Mouse (Mus musculus) liver, embryonic 18 days (tissue): ENCODE results near the gene Gm8281. TPM values are rescaled to one million over a fixed set of nuclear protein-coding genes. Genes with fewer than 3 reads are reported as not detected.

Source experiments
- polyA plus RNA-seq: library from polyadenylated mRNA; depleted of rRNA; stranded (reverse); fragments of >200 nt; gene quantifications from 2 replicates; pipeline ENCODE4 v1.2.3, GENCODE M21; 2012; rRNA removed

The Gm8281 gene
- polyA plus RNA-seq = not detected in 2 replicates

DNA sequence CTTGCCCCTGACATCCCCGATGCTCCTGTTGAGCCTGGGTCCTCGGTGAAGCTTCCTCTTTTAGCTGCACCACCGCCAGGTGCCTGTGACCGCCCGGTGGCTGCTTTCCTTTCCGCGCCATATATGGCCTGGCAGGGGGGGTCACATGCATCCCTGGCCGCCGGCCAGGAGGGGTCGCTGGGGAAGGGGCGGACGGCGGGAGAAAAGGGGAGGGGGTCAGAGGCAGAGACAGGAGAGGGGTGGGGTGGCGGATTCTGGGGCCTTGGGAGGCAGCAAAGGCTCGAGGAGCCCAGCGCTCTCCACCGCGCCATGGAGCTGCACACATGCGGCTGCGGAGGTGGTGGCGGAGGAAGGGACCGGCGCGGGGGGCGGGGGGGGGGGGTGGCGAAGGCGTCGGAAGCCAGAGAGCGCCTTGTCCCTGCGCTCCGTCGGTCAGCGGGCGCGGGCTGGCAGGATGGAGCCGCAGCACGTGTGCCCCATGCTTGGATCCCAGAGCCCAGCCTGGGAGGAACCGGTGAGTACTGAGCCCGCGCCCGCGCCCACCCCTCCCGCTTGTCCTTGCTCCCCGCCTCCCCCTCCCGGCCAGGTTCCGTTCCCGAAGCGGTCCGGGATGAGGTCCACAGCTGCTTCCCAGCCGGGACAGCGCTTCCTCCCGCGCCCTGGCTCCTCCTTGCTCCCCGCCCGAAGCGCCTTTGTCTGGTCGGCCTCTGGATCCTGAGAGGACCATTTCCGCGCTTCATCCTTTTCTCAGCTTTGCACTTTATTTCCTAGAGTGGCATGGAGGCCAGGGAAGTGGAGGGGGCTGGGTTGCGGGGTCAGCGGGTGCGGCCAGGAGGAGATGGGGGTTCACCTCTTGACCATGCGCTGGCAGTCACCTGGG, at the start of gene Gm8281:
Gm8281 (plus strand) TSS at position 430 of the 880 bp plus-strand sequence.

DNA sequence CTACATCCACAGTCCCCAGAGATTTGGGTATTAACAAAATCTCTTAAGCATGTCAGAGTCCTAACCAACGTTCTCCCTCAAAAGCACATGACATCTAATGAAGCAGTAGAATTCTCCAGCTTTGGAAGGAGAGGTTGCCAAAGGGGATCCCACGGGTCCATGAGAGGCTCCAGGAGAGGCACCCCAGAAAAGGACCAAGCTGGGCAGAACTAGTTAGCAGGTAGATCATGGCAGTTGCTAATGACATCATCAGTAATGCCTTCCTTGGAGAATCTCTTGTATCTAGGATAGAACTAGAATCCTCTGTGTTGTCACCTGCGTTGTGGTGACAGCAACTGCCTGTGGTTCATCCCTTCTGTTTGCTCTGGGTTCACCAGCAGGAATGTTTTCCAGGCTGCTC, 20.5 kb upstream of the Gm8281 start, which contains the start of gene 4930555G01Rik:
4930555G01Rik (plus strand) TSS at position 301 of the 400 bp plus-strand sequence.

DNA sequence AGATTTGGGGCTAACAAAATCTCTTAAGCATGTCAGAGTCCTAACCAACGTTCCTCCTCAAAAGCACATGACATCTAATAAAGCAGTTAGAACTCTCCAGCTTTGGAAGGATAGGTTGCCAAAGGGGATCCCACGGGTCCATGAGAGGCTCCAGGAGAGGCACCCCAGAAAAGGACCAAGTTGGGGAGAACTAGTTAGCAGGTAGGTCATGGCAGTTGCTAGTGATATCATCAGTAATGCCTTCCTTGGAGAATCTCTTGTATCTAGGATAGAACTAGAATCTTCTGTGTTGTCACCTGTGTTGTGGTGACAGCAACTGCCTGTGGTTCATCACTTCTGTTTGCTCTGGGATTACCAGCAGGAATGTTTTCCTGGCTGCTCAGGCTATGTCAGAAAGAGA, 60.4 kb downstream of the Gm8281 start, which contains the start of gene Gm8279:
Gm8279 (plus strand) TSS at position 301 of the 400 bp plus-strand sequence.

Other genes starting within 250 kb of the Gm8281 start
- not detected in 2 replicates for gene Gm3269, start 232.9 kb upstream of the Gm8281 start, polyA plus RNA-seq
- gene Gm3264, start 215.5 kb upstream of the Gm8281 start, polyA plus RNA-seq = not detected in 2 replicates
- gene Gm3278, start 178.6 kb upstream of the Gm8281 start, polyA plus RNA-seq = not detected in 2 replicates
- not detected in 2 replicates for gene Gm8297, start 87.1 kb upstream of the Gm8281 start, polyA plus RNA-seq
- gene Gm3298, start 55.1 kb upstream of the Gm8281 start, polyA plus RNA-seq = not detected in 2 replicates
- gene 4930555G01Rik, start 20.4 kb upstream of the Gm8281 start, polyA plus RNA-seq = not detected in 2 replicates
- not detected in 2 replicates for gene Gm8279, start 60.5 kb downstream of the Gm8281 start, polyA plus RNA-seq
- not detected in 2 replicates for gene Gm3317, start 93.5 kb downstream of the Gm8281 start, polyA plus RNA-seq
- gene Gm8271, start 114.8 kb downstream of the Gm8281 start, polyA plus RNA-seq = not detected in 2 replicates
- gene Gm3526, start 189.5 kb downstream of the Gm8281 start, polyA plus RNA-seq = not detected in 2 replicates